Mouse (Mus musculus): ENCODE results near the gene H2afy2. TPM values are rescaled to one million over a fixed set of nuclear protein-coding genes. Genes with fewer than 3 reads are reported as not detected.

The H2afy2 gene
- polyA plus RNA-seq, 1 experiment from 2014 or later = 298 TPM

GRCm38 (mm10) chr10:61822968-61823730 lies 39.2 kb upstream of the H2afy2 start:
- peaks cover 57% of the 10 kb centered on the region for H3K4me1 ChIP-seq
- H3K27ac ChIP-seq = peak overlapping the region; percentile 64
- no peak overlapping the region for H3K4me3 ChIP-seq
- H3K9me3 ChIP-seq (replicated peaks) = no peaks in the 10 kb centered on the region
- WGBS = 21% methylated on average over 7 of the region's 7 CpGs
- DNase-seq (ENCODE audit: low spot score) = peak; percentile 50
- no peaks in the 10 kb centered on the region for H3K36me3 ChIP-seq
- no peaks in the 10 kb centered on the region for H3K27me3 ChIP-seq (ENCODE audit: low read depth, poor library complexity, severe bottlenecking)

- Histone ChIP-seq H3K4me1 (peaks cover 26% of the 10 kb centered on the region), H3K36me3 (no peaks in the 10 kb centered on the region), H3K27ac (no peak overlapping the region), H3K9me3 (replicated peaks) (no peaks in the 10 kb centered on the region), H3K27me3 (ENCODE audit: low read depth, poor library complexity, severe bottlenecking) (no peaks in the 10 kb centered on the region), H3K4me3 (no peak overlapping the region)
- WGBS = 59% methylated on average over 9 of the region's 9 CpGs
- DNase-seq (ENCODE audit: low spot score) = no peak
Observed at GRCm38 (mm10) chr10:61820050-61820449, 36.1 kb upstream of the H2afy2 start.

- 41% methylated on average over 5 of the region's 5 CpGs for WGBS
- no peaks in the 10 kb centered on the region for H3K27me3 ChIP-seq (ENCODE audit: low read depth, poor library complexity, severe bottlenecking)
- no peaks in the 10 kb centered on the region for H3K36me3 ChIP-seq
- peaks cover 18% of the 10 kb centered on the region for H3K4me1 ChIP-seq
- H3K9me3 ChIP-seq (replicated peaks) = no peaks in the 10 kb centered on the region
- peak overlapping the region; percentile 78 for H3K27ac ChIP-seq
- peak; percentile 46 for DNase-seq (ENCODE audit: low spot score)
- no peak overlapping the region for H3K4me3 ChIP-seq
Observed at GRCm38 (mm10) chr10:61811987-61812386, 28.0 kb upstream of the H2afy2 start.

- H3K36me3 ChIP-seq = no peaks in the 10 kb centered on the region
- H3K9me3 ChIP-seq (replicated peaks) = no peaks in the 10 kb centered on the region
- H3K27me3 ChIP-seq (ENCODE audit: low read depth, poor library complexity, severe bottlenecking) = no peaks in the 10 kb centered on the region
- H3K4me1 ChIP-seq = peaks cover 20% of the 10 kb centered on the region
- WGBS = 85% methylated on average over 15 of the region's 15 CpGs
- DNase-seq (ENCODE audit: low spot score) = no peak
- H3K4me3 ChIP-seq = no peak overlapping the region
- no peak overlapping the region for H3K27ac ChIP-seq
Observed at GRCm38 (mm10) chr10:61798133-61798576, 14.2 kb upstream of the H2afy2 start.

GRCm38 (mm10) chr10:61795458-61795857 lies 11.5 kb upstream of the H2afy2 start:
- no peak for DNase-seq (ENCODE audit: low spot score)
- WGBS = 44% methylated on average over 8 of the region's 8 CpGs
- H3K27me3 ChIP-seq (ENCODE audit: low read depth, poor library complexity, severe bottlenecking) = no peaks in the 10 kb centered on the region
- peak overlapping the region; percentile 66 for H3K27ac ChIP-seq
- H3K4me3 ChIP-seq = no peak overlapping the region
- H3K9me3 ChIP-seq (replicated peaks) = no peaks in the 10 kb centered on the region
- peaks cover 20% of the 10 kb centered on the region for H3K4me1 ChIP-seq
- H3K36me3 ChIP-seq = no peaks in the 10 kb centered on the region

- Histone ChIP-seq H3K36me3 (no peaks in the 10 kb centered on the region), H3K27me3 (ENCODE audit: low read depth, poor library complexity, severe bottlenecking) (no peaks in the 10 kb centered on the region), H3K4me3 (no peak overlapping the region), H3K9me3 (replicated peaks) (no peaks in the 10 kb centered on the region), H3K4me1 (peaks cover 20% of the 10 kb centered on the region), H3K27ac (peak overlapping the region; percentile 66)
- DNase-seq (ENCODE audit: low spot score) = no peak
- WGBS = 60% methylated on average over 10 of the region's 10 CpGs
Observed at GRCm38 (mm10) chr10:61794971-61795370, 11.0 kb upstream of the H2afy2 start.

- Histone ChIP-seq H3K27ac (0 out of 2 replicates have a peak overlapping the region, but pooled peaks have one; percentile 14), H3K4me3 (no peak overlapping the region), H3K27me3 (ENCODE audit: low read depth, poor library complexity, severe bottlenecking) (no peaks in the 10 kb centered on the region), H3K9me3 (replicated peaks) (no peaks in the 10 kb centered on the region), H3K36me3 (no peaks in the 10 kb centered on the region), H3K4me1 (peaks cover 20% of the 10 kb centered on the region)
- WGBS = 54% methylated on average over 8 of the region's 8 CpGs
- DNase-seq (ENCODE audit: low spot score) = no peak
Observed at GRCm38 (mm10) chr10:61793015-61793414, 9.1 kb upstream of the H2afy2 start.

GRCm38 (mm10) chr10:61788499-61788898 lies 4.6 kb upstream of the H2afy2 start:
- 96% methylated on average over 5 of the region's 5 CpGs for WGBS
- DNase-seq (ENCODE audit: low spot score) = no peak
- H3K27ac ChIP-seq = no peak overlapping the region
- H3K36me3 ChIP-seq = no peaks in the 10 kb centered on the region
- no peaks in the 10 kb centered on the region for H3K27me3 ChIP-seq (ENCODE audit: low read depth, poor library complexity, severe bottlenecking)
- H3K4me1 ChIP-seq = peaks cover 10% of the 10 kb centered on the region
- no peaks in the 10 kb centered on the region for H3K9me3 ChIP-seq (replicated peaks)
- no peak overlapping the region for H3K4me3 ChIP-seq

- Histone ChIP-seq H3K4me3 (no peak overlapping the region), H3K4me1 (peaks cover 16% of the 10 kb centered on the region)
- WGBS = 87% methylated on average over 10 of the region's 10 CpGs
Observed at GRCm38 (mm10) chr10:61787541-61788313, 3.8 kb upstream of the H2afy2 start.

GRCm38 (mm10) chr10:61784414-61784813 lies 467 bp upstream of the H2afy2 start:
- H3K9me3 ChIP-seq (replicated peaks) = no peaks in the 10 kb centered on the region
- DNase-seq (ENCODE audit: low spot score) = no peak
- H3K27ac ChIP-seq = peak overlapping the region; percentile 100

More at GRCm38 (mm10) chr10:61787541-61788313, 3.8 kb upstream of the H2afy2 start:
- no peak for DNase-seq (ENCODE audit: low spot score)
- Histone ChIP-seq H3K27ac (no peak overlapping the region), H3K27me3 (ENCODE audit: low read depth, poor library complexity, severe bottlenecking) (no peaks in the 10 kb centered on the region), H3K36me3 (no peaks in the 10 kb centered on the region), H3K9me3 (replicated peaks) (no peaks in the 10 kb centered on the region)

GRCm38 (mm10) chr10:61782799-61783611 lies 942 bp downstream of the H2afy2 start:
- peak; percentile 89 for DNase-seq (ENCODE audit: low spot score)
- Histone ChIP-seq H3K4me3 (peak overlapping the region; percentile 97), H3K27ac (peak overlapping the region; percentile 100), H3K27me3 (ENCODE audit: low read depth, poor library complexity, severe bottlenecking) (no peaks in the 10 kb centered on the region), H3K4me1 (peaks cover 33% of the 10 kb centered on the region), H3K36me3 (peaks cover 28% of the 10 kb centered on the region), H3K9me3 (replicated peaks) (no peaks in the 10 kb centered on the region)
- WGBS = 1% methylated on average over 74 of the region's 74 CpGs

More at GRCm38 (mm10) chr10:61784414-61784813, 467 bp upstream of the H2afy2 start:
- Histone ChIP-seq H3K4me1 (peaks cover 33% of the 10 kb centered on the region), H3K4me3 (peak overlapping the region; percentile 97), H3K36me3 (peaks cover 16% of the 10 kb centered on the region), H3K27me3 (ENCODE audit: low read depth, poor library complexity, severe bottlenecking) (no peaks in the 10 kb centered on the region)
- WGBS = 21% methylated on average over 10 of the region's 10 CpGs

- 27% methylated on average over 9 of the region's 9 CpGs for WGBS
- peaks cover 40% of the 10 kb centered on the region for H3K36me3 ChIP-seq
- peaks cover 33% of the 10 kb centered on the region for H3K4me1 ChIP-seq
- H3K27me3 ChIP-seq (ENCODE audit: low read depth, poor library complexity, severe bottlenecking) = no peaks in the 10 kb centered on the region
- H3K27ac ChIP-seq = peak overlapping the region; percentile 100
- DNase-seq (ENCODE audit: low spot score) = no peak
- H3K4me3 ChIP-seq = peak overlapping the region; percentile 97
- H3K9me3 ChIP-seq (replicated peaks) = no peaks in the 10 kb centered on the region
Observed at GRCm38 (mm10) chr10:61781461-61782128, 2.4 kb downstream of the H2afy2 start.
